Mouse (Mus musculus) lung, postnatal 4 days (tissue): ENCODE measurements at regions not wholly inside any gene's neighbourhood (a gene's known extent, or its start where the extent isn't known, plus 50 kb on each side); places are given as distances from the start of the nearest gene placed in this dataset.

Source experiments
- DNase-seq, 2 experiments: peaks; one replicate each; pipeline ENCODE4 v3.0.0; 2021

- DNase-seq = peak in 1 of 2 experiments; percentile 6
Measured at GRCm38 (mm10) chr15:51671667-51672372, 2212.9 kb upstream of the Gm7489 start.

GRCm38 (mm10) chr15:51673483-51673882 is 2211.2 kb upstream of the Gm7489 start:
- no peak for DNase-seq

DNA sequence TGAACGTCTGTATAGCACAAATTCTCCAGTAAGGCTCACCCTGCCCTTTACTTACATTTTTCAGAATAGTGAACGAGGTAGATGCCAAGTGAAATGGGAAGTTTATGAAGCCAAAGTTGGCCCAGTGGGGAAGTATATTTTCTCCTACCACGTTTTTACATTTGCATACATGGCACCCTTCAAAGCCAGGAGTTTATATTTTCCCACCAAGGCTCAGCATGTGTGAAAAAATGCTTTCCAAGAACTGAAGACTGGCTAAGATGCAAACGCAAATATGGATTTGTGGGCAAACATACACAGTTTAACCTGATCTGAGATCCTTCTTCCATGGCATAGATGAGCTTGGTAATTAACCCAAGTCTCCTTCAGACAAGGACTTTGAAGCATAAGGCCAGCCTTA is 2209.4 kb upstream of the Gm7489 start:
- no peak for DNase-seq

GRCm38 (mm10) chr15:51676694-51677093 is 2208.0 kb upstream of the Gm7489 start:
- DNase-seq = no peak

DNA sequence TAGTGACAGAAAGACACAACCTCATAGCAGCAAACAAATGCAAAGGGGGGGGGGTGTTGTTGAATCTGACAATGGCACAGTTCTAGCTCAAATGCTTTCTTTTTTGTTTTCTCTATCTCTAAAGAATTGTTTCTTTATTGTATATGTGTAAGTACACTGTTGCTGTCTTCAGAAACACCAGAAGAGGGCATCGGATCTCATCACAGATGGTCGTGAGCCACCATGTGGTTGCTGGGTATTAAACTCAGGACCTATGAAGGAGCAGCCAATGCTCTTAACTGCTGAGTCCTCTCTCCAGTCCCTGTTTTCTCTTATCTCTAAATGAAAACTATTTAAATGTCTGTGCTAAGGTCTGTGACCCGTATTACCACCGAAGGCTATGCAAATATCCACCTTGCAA is 2207.4 kb upstream of the Gm7489 start:
- DNase-seq = no peak

DNA sequence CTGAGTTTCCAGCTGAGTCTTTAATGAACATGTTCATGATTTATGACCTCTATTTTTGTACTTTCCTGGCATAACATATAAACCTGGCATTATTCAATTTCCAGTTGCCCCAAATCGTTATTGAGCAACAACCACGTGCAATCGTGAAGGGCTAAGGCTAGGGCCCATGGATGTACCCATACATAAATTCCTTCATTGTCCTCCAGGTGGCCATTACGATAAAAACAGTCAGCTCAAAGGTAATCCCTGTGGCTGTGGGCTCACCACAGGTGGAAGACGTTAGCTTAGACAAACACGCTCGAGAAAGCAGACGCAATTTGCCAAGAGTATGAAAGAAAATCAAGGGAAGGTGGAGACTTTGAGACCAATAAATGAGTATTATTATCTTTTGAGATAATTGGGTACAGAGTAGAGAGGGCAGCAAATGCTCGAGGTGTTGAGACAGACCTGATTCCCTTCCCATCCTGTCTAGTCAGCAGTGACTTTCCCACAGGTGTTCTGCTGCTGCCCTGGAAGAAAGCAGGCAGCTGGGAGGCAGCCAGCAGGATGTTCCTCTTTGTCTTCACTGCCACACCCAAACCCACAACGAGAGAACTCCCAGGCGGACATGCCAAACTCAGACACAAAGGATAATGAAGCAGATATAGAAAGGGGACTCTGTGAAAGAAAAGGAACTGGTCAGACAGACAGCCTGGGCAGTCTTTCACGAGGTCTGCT is 2205.4 kb upstream of the Gm7489 start:
- no peak for DNase-seq

- no peak for DNase-seq
Measured at GRCm38 (mm10) chr15:51680494-51680893, 2204.2 kb upstream of the Gm7489 start.

DNA sequence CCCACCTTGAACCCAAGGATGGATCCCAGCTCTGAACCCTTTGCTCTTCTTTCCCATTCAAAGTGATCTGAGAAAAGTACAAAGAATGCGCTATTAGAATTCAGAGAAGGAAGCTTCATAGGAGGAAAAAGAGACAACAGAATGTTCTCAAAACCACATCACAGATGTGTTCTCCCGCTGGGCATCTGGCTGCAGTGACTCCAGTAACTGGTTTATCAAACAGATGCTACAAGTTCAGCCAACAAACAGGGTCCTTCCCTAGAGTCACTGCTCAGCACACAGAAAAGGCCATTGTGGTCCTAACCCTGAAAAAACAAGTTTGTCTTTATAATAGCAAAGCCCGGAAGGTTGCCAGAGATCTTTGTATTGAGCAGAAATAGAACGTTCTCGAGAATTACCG is 2203.5 kb upstream of the Gm7489 start:
- no peak for DNase-seq

DNA sequence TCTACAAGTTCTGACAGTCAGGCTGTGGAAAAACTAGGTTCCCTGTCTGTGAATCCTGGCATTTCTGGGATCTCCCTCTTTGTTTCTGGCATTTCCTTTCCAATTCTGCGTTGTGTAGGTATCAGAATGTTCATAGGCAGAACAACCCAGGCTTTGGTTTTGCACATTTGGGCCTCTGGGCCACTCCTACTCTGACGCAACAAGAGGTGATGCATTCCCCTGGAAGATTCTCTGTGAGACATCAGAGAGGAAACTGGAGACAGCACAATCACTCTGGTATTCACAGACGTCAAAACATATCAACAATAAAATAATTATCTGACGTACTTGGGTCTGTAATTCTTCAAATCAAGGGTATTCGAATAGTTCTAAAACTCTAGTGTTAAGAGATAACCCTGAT is 2202.4 kb upstream of the Gm7489 start:
- no peak for DNase-seq

- DNase-seq = no peak
Measured at GRCm38 (mm10) chr15:51687007-51687540, 2197.6 kb upstream of the Gm7489 start.

- DNase-seq = no peak
Measured at GRCm38 (mm10) chr15:51689498-51689897, 2195.2 kb upstream of the Gm7489 start.

- no peak for DNase-seq
Measured at GRCm38 (mm10) chr15:51692671-51693070, 2192.0 kb upstream of the Gm7489 start.

- DNase-seq = peak; percentile 46 to 57
Measured at GRCm38 (mm10) chr15:51696344-51697016, 2188.2 kb upstream of the Gm7489 start.

DNA sequence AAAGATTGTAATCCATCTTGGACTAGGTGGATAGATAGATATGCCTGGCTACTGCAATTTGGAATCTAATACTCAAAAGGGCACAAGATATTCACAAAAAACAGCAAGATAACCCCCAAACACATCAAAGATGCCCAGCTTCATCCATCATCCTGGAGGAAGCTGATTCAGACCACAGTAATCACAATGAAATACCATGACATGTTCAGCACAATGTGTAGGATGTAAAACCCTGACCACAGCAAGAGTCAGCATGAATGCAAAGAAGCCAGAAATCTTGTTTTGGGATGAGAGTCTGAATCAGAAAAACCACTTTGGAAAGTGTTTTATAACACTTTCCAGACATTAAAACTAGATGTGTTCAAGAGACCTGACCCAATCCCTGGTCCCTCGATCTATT is 2180.5 kb upstream of the Gm7489 start:
- DNase-seq = no peak

DNA sequence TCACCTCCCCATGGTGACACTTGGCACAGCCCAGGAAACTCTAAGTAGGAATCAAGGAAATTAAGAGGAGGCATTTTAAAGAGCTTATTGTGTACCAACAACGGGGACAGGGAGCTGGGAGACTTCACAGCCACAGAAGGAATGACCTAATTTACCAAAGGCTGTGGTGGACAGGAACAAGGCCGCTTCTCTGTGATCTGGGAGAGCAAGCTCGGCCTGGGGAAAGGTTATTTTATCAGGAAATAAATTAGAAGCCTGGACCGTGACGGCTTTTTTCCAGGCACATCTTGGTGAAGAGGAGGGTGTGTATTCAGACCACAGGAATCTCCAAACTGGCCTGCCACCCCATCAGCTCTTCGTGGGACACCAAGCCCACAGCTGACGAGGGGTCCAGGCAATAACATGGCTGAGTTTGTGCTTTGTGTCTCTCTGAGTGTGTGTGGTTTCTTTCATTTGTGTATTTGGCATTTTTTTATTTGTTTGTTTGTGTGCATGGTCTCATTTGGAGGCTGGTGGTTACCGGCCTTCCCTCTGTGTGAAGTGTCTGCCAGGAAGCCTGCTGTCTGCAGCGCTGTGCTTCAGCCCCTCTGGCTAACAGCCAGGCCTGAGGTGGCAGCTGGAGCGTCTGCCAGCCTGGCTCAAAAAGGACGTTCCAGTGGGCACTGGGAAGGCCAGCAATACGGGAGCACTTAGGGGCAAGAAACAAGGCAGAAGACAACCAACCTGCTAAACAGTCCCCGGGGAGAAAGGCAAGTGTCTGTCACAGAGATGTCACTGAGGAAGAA is 2174.6 kb upstream of the Gm7489 start:
- peak; percentile 20 to 53 for DNase-seq

DNA sequence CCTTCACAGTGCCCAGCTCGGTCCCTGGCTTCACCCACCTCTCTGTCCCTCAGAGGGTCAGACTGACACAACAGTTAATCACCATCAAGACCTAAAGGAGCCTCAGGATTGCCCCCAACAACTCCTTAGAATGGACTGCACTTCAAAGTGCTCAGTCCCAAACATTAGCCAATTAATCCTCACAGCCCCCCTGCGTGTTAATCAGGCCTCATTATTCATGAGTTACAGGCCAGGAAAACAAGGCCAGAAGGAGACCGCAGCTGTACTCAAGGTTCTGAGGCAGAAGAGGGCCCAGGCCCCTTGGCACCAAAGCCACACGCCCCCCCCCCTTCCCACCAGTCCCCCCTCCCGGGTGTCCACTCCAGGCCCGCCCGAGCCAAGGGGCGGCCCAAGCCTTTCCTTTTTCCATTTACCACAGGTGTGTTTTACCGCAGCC is 2163.8 kb upstream of the Gm7489 start:
- no peak for DNase-seq

DNA sequence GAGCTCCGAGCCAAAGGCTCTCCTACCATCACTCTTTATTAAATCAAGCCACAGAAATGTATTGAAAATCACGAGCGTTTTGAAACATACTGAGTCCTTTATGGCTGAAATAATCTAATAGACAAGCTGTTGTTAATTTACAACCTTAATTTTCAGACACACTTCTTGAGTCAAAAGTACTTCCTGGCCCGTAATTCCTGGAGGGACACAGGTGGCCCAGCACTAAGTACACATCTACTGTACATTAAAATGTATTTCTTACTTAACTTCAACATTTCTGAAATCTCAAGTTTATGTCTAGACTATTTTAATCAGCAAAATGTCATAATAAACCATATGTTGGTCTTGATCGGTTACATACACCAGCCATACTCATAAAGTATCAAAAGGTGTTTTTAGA is 2163.3 kb upstream of the Gm7489 start:
- DNase-seq = no peak

DNA sequence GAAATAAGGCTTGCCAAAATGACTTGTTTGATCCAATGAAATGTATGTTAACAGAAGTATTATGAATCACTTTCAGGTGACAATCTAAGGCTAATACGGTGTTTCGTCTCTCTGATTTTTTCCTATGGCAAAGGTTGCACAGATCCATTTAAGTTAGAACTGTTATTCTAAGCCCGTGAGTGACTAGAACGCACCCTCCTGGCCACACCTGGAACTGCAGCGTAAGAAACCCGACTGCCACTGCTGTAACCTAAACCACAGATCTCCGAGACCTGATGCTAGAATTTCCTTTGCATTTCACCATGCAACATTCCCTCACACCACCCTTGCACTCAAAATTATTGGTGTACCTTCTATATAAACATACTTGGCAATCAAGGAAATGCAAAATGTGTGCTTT is 2160.6 kb upstream of the Gm7489 start:
- no peak for DNase-seq

DNA sequence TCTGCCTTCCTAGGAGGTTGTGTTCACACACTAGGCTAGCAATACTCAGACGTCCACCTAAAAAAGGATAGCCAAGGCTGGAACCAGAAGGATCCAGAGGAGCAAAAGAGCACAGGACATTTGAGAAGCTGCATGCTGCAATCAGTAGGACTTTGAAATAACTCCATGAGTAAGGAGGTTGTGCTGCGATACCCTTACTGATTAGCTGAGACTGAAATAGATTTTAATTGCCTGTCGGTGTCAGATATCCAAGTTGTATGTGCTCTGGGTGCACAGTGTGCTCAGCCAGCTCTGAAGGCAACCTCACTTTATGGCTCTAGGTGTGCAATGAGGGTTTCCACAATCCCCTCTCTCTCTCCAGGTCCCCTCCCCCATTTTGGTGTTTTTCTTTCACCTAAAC is 2159.2 kb upstream of the Gm7489 start:
- no peak for DNase-seq

DNA sequence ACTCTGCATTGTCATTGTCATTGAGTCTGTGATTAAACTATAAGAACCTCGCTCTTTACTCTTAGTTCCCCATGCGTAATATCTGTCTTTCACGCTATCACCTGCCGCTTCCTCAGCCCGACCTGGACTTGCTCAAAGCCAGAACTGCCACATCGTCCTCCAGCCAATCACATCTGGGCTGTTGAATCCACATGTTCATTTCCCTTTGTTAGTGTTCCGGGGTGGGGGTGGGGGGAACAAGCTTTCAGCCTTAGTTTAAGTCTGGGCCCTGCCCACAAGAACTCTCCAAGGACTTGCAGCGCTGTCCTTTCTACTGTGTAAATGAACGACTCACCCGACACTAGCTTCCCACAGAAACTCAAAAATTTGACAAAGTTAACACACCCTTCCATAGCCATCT is 2154.6 kb upstream of the Gm7489 start:
- DNase-seq = no peak

- peak in 1 of 2 experiments; percentile 48 for DNase-seq
Measured at GRCm38 (mm10) chr15:51730805-51731412, 2153.8 kb upstream of the Gm7489 start.

DNA sequence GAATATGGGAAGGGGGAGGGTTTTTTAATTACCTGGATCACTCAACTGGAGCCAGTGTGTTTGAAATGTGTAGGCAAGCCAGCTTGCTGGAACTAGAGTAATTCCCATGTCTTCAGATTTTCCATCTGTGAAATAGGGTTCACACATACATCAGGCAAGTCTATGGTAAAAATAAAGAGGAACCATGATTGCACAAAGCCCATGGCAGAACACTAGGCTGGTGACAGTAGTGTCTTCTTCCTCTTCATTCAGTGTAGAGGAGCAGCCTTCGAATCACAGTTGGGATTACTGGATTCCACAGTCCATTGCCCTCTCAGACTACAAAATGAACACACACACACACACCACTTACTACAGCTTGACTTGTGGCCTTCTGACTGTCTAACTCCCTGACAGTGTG is 2150.5 kb upstream of the Gm7489 start:
- DNase-seq = no peak
